Mouse (Mus musculus): Measurements from ENCODE around the gene Gm20388. TPM values are rescaled to one million over a fixed set of nuclear protein-coding genes. Genes with fewer than 3 reads are reported as not detected.

Gm20388 gene
- polyA plus RNA-seq, 1 experiment = 18.7 TPM

GRCm38 (mm10) chr8:123231742-123232141, 3321.1 kb downstream of the Gm20388 start:
- no peaks in the 10 kb centered on the region for H3K27me3 ChIP-seq (ENCODE audit: control insufficient read depth, insufficient read depth, low read length)
- TF ChIP-seq POLR2A (IDR thresholded peaks at IDR 0.05; ENCODE audit: borderline replicate concordance, insufficient read depth, low read length) (no peak), CTCF (IDR thresholded peaks at IDR 0.05; ENCODE audit: borderline replicate concordance, insufficient read depth, low read depth, low read length) (no peak)
- peaks cover 16% of the 10 kb centered on the region for H3K4me1 ChIP-seq (ENCODE audit: control insufficient read depth, insufficient read depth, low read length)
- no peak overlapping the region for H3K27ac ChIP-seq (ENCODE audit: insufficient read depth, low read length)
- no peak for DNase-seq
- H3K4me3 ChIP-seq (replicated peaks; ENCODE audit: insufficient read depth, low read depth, low read length) = no peak overlapping the region
- 40% methylated on average over 5 of the region's 5 CpGs for WGBS

- Histone ChIP-seq H3K4me1 (ENCODE audit: control insufficient read depth, insufficient read depth, low read length) (peaks cover 16% of the 10 kb centered on the region), H3K27ac (ENCODE audit: insufficient read depth, low read length) (no peak overlapping the region), H3K27me3 (ENCODE audit: control insufficient read depth, insufficient read depth, low read length) (no peaks in the 10 kb centered on the region), H3K4me3 (replicated peaks; ENCODE audit: insufficient read depth, low read depth, low read length) (no peak overlapping the region)
- DNase-seq = no peak
- 39% methylated on average over 7 of the region's 7 CpGs for WGBS
- no peak for TF ChIP-seq POLR2A (IDR thresholded peaks at IDR 0.05; ENCODE audit: borderline replicate concordance, insufficient read depth, low read length)
- TF ChIP-seq CTCF (IDR thresholded peaks at IDR 0.05; ENCODE audit: borderline replicate concordance, insufficient read depth, low read depth, low read length) = no peak
These were observed 3321.9 kb downstream of the Gm20388 start for GRCm38 (mm10) chr8:123232553-123232952.

GRCm38 (mm10) chr8:123233300-123233699, 3322.7 kb downstream of the Gm20388 start:
- peaks cover 16% of the 10 kb centered on the region for H3K4me1 ChIP-seq (ENCODE audit: control insufficient read depth, insufficient read depth, low read length)
- 22% methylated on average over 13 of the region's 13 CpGs for WGBS
- H3K27ac ChIP-seq (ENCODE audit: insufficient read depth, low read length) = no peak overlapping the region

DNA sequence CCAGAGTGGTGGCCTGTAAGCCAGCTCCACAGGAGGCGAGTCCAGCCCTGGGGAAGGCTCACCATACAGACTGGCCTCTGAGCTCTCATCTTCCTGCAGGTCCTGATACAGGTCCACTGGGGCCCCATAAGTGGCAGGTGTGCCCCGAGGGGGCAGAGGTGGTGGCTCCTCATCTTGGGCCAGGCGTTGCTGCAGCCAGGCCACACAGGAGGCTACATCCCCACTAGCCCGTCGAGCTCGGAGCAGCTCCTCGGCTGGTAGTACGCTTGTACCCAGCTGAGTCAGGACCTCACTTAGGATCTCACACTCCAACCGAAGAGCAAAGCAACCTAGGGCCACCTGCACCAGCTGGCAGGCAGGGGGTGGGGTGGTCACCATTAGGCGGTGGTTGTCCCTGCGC, 3323.1 kb downstream of the Gm20388 start:
- Histone ChIP-seq H3K27ac (ENCODE audit: insufficient read depth, low read length) (no peak overlapping the region), H3K4me3 (replicated peaks; ENCODE audit: insufficient read depth, low read depth, low read length) (peak overlapping the region; percentile 9), H3K4me1 (ENCODE audit: control insufficient read depth, insufficient read depth, low read length) (peaks cover 16% of the 10 kb centered on the region), H3K27me3 (ENCODE audit: control insufficient read depth, insufficient read depth, low read length) (no peaks in the 10 kb centered on the region)
- WGBS = 45% methylated on average over 11 of the region's 11 CpGs
- no peak for TF ChIP-seq POLR2A (IDR thresholded peaks at IDR 0.05; ENCODE audit: borderline replicate concordance, insufficient read depth, low read length)
- TF ChIP-seq CTCF (IDR thresholded peaks at IDR 0.05; ENCODE audit: borderline replicate concordance, insufficient read depth, low read depth, low read length) = no peak
- DNase-seq = peak in 1 of 2 experiments; percentile 36

More at GRCm38 (mm10) chr8:123233300-123233699, 3322.7 kb downstream of the Gm20388 start:
- DNase-seq = peak in 1 of 2 experiments; percentile 37
- Histone ChIP-seq H3K4me3 (replicated peaks; ENCODE audit: insufficient read depth, low read depth, low read length) (no peak overlapping the region), H3K27me3 (ENCODE audit: control insufficient read depth, insufficient read depth, low read length) (no peaks in the 10 kb centered on the region)
- TF ChIP-seq CTCF (IDR thresholded peaks at IDR 0.05; ENCODE audit: borderline replicate concordance, insufficient read depth, low read depth, low read length) = no peak
- TF ChIP-seq POLR2A (IDR thresholded peaks at IDR 0.05; ENCODE audit: borderline replicate concordance, insufficient read depth, low read length) = no peak

DNA sequence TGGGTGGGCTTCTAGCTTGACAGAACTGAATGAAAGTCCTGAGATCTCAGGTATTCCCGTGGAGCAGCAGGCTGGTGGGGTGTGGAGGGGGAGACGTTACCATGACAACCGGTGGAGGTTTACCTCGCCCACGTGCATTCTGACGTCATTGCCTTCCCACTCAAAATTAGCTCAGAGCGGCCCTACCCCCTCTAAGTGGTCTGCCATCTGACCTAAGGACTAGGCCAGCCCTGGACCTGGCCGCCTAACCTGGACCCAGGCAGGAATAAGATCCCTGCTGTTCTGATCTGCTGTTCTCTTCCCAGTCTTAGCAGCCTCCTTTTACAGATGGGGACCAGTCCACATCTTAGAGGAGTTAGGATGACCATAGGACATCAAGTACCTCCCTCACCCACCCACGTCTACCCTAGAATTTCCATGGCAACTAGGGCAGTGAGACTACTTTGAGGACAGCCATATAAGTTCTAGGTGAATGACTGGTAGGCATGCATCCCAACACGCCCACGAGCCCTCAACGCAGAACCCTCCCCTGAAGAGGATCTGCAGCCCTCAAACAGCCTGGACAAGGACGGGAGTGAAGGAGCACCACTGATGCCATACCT, 3324.4 kb downstream of the Gm20388 start:
- TF ChIP-seq POLR2A (IDR thresholded peaks at IDR 0.05; ENCODE audit: borderline replicate concordance, insufficient read depth, low read length) (no peak), CTCF (IDR thresholded peaks at IDR 0.05; ENCODE audit: borderline replicate concordance, insufficient read depth, low read depth, low read length) (no peak)
- WGBS = 7% methylated on average over 13 of the region's 13 CpGs
- H3K27ac ChIP-seq (ENCODE audit: insufficient read depth, low read length) = peak overlapping the region; percentile 24; the same call in 1 of the 2 replicates

GRCm38 (mm10) chr8:123235520-123236497, 3325.2 kb downstream of the Gm20388 start, which contains the start of gene Spata2l:
Gene Spata2l (minus strand): TSS chr8:123236233.
- peak; percentile 63; the same call in 1 of the 2 replicates for TF ChIP-seq POLR2A (IDR thresholded peaks at IDR 0.05; ENCODE audit: borderline replicate concordance, insufficient read depth, low read length)
- TF ChIP-seq CTCF (IDR thresholded peaks at IDR 0.05; ENCODE audit: borderline replicate concordance, insufficient read depth, low read depth, low read length) = peak; percentile 53; the same call in 1 of the 2 replicates
- peaks cover 16% of the 10 kb centered on the region for H3K4me1 ChIP-seq (ENCODE audit: control insufficient read depth, insufficient read depth, low read length)
- DNase-seq = peak; percentile 85 to 86
- H3K4me3 ChIP-seq (replicated peaks; ENCODE audit: insufficient read depth, low read depth, low read length) = peak within 1 kb of the TSS; percentile 73
- WGBS = under 1% methylated on average over 57 of the region's 57 CpGs
- no peaks in the 10 kb centered on the region for H3K27me3 ChIP-seq (ENCODE audit: control insufficient read depth, insufficient read depth, low read length)
- H3K27ac ChIP-seq (ENCODE audit: insufficient read depth, low read length) = peak within 1 kb of the TSS; percentile 27

More for the DNA sequence above, 3324.4 kb downstream of the Gm20388 start:
- peak overlapping the region; percentile 73 for H3K4me3 ChIP-seq (replicated peaks; ENCODE audit: insufficient read depth, low read depth, low read length)
- H3K27me3 ChIP-seq (ENCODE audit: control insufficient read depth, insufficient read depth, low read length) = no peaks in the 10 kb centered on the region
- peak; percentile 65 to 72 for DNase-seq
- H3K4me1 ChIP-seq (ENCODE audit: control insufficient read depth, insufficient read depth, low read length) = peaks cover 16% of the 10 kb centered on the region

DNA sequence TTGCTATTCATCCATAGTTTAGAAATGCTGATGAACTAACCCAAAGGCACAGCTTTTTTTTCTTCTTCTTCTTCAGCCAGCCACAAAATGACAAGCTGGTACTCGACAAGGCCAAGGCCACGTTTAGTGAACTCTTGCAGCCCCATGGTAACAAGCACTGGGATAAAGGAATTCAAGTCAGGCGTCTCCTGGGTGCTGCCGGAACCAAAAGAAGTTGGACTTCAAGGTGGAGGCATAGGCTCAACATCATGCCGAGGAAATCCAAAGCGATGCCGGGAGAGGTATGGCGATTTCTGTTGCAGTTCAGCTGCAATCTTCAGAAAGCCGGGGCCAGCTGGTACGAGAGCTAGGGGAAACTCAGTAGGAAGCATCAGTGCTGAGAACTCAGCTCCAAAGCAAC, 3328.8 kb downstream of the Gm20388 start:
- TF ChIP-seq POLR2A (IDR thresholded peaks at IDR 0.05; ENCODE audit: borderline replicate concordance, insufficient read depth, low read length) (no peak), CTCF (IDR thresholded peaks at IDR 0.05; ENCODE audit: borderline replicate concordance, insufficient read depth, low read depth, low read length) (no peak)
- Histone ChIP-seq H3K27ac (ENCODE audit: insufficient read depth, low read length) (no peak overlapping the region), H3K4me1 (ENCODE audit: control insufficient read depth, insufficient read depth, low read length) (peaks cover 3% of the 10 kb centered on the region; the same call in 1 of the 2 replicates), H3K4me3 (replicated peaks; ENCODE audit: insufficient read depth, low read depth, low read length) (no peak overlapping the region), H3K27me3 (ENCODE audit: control insufficient read depth, insufficient read depth, low read length) (no peaks in the 10 kb centered on the region)
- 59% methylated on average over 10 of the region's 10 CpGs for WGBS
- DNase-seq = no peak
